Mouse (Mus musculus): Measurements from ENCODE around the gene Lgr4. TPM values are rescaled to one million over a fixed set of nuclear protein-coding genes. Genes with fewer than 3 reads are reported as not detected.

The Lgr4 gene
- polyA plus RNA-seq, 1 experiment from 2014 or later, result 18.2 TPM

- no peak overlapping the region for H3K4me3 ChIP-seq
- WGBS, result under 1% methylated on average over 7 of the region's 7 CpGs
- peak; percentile 74 for ATAC-seq (ENCODE audit: low FRiP score, low read depth)
- no peak overlapping the region for H3K4me2 ChIP-seq (replicated peaks)
- H3K4me1 ChIP-seq, result no peaks in the 10 kb centered on the region
- H3K9ac ChIP-seq, result no peak overlapping the region
- peaks cover 13% of the 10 kb centered on the region for H3K36me3 ChIP-seq
- H3K27me3 ChIP-seq (replicated peaks), result no peaks in the 10 kb centered on the region
- H3K27ac ChIP-seq, result no peak overlapping the region
- no peaks in the 10 kb centered on the region for H3K9me3 ChIP-seq
These were observed 13.2 kb upstream of the Lgr4 start for GRCm38 (mm10) chr2:109904171-109904821.

DNA sequence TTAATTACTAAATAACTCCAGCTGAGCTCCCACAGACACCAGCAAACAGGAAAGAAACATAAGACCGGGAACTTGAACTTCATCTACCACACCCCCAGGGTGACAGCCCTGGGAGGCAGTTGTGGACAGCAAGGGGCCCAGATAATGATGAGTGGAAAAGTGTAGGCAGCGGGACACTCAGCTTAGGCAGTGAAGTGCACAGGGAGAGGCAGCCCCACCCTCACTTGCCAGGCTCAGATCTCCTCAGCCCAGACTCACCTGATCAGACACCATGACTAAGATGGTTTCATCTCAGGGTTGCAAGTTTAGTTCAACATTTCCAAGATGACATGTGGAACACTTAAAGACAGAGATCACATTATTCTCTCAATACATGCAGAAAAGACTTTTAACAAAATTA lies 8.3 kb upstream of the Lgr4 start:
- Histone ChIP-seq H3K4me3 (no peak overlapping the region), H3K27me3 (replicated peaks) (no peaks in the 10 kb centered on the region), H3K4me1 (no peaks in the 10 kb centered on the region), H3K9me3 (0 out of 2 replicates have a peak, but pooled peaks cover 7% of the 10 kb centered on the region), H3K9ac (no peak overlapping the region), H3K4me2 (replicated peaks) (no peak overlapping the region), H3K27ac (no peak overlapping the region), H3K36me3 (no peaks in the 10 kb centered on the region)
- ATAC-seq (ENCODE audit: low FRiP score, low read depth), result no peak
- WGBS, result 80% methylated on average over 2 of the region's 2 CpGs

DNA sequence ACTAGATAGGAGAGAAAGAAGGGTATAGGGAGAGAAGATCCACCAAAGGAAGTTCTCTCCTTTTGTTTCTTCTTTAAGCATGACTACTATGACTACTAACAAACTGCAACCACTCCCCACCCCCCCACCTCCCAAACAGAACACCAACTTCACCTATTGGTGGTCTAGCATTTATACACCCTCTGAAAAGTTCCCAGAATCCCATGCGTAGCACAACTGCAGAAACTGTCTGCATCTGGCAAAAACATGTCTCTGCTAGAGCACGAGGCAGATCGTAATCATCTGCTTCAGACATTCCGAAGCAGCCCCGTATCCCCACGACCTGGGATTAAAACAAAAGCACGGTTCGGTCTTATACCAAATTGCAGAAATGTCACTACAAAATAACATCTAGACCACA lies 5.2 kb upstream of the Lgr4 start:
- 93% methylated on average over 8 of the region's 8 CpGs for WGBS
- Histone ChIP-seq H3K36me3 (no peaks in the 10 kb centered on the region), H3K4me3 (no peak overlapping the region), H3K27me3 (replicated peaks) (no peaks in the 10 kb centered on the region), H3K4me1 (peaks cover 5% of the 10 kb centered on the region; the same call in 1 of the 2 replicates), H3K9me3 (0 out of 2 replicates have a peak, but pooled peaks cover 7% of the 10 kb centered on the region), H3K27ac (no peak overlapping the region), H3K4me2 (replicated peaks) (no peak overlapping the region), H3K9ac (no peak overlapping the region)
- ATAC-seq (ENCODE audit: low FRiP score, low read depth), result no peak

GRCm38 (mm10) chr2:109912766-109913165 lies 4.7 kb upstream of the Lgr4 start:
- Histone ChIP-seq H3K9me3 (0 out of 2 replicates have a peak, but pooled peaks cover 7% of the 10 kb centered on the region), H3K4me2 (replicated peaks) (no peak overlapping the region), H3K36me3 (no peaks in the 10 kb centered on the region), H3K4me1 (peaks cover 5% of the 10 kb centered on the region; the same call in 1 of the 2 replicates), H3K27ac (no peak overlapping the region), H3K4me3 (no peak overlapping the region), H3K27me3 (replicated peaks) (no peaks in the 10 kb centered on the region), H3K9ac (no peak overlapping the region)
- 86% methylated on average over 12 of the region's 12 CpGs for WGBS
- no peak for ATAC-seq (ENCODE audit: low FRiP score, low read depth)

DNA sequence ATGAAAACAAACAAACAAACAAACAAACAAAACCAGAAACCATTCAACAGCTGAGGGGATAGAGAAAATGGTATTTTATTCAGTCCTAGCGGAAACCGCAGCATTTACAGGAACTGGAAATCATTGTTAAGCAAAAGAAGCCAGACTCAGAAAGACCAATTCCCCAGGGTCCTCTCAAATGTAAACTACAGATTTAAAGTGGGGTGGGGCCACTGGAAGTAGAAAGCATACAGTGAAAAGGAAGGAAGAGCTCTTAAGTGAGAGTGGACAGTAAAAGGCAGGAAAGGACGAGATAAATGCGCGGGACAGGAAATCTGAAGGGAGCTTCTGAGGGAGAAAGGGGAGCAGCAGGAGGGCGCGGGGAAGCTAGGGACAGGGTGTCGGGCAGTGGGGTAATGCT lies 4.2 kb upstream of the Lgr4 start:
- H3K9me3 ChIP-seq, result 0 out of 2 replicates have a peak, but pooled peaks cover 7% of the 10 kb centered on the region
- ATAC-seq (ENCODE audit: low FRiP score, low read depth), result no peak
- H3K4me2 ChIP-seq (replicated peaks), result no peak overlapping the region
- H3K27ac ChIP-seq, result no peak overlapping the region
- no peaks in the 10 kb centered on the region for H3K27me3 ChIP-seq (replicated peaks)
- no peaks in the 10 kb centered on the region for H3K36me3 ChIP-seq
- H3K9ac ChIP-seq, result no peak overlapping the region
- 55% methylated on average over 8 of the region's 8 CpGs for WGBS
- H3K4me1 ChIP-seq, result peaks cover 5% of the 10 kb centered on the region; the same call in 1 of the 2 replicates
- H3K4me3 ChIP-seq, result no peak overlapping the region

DNA sequence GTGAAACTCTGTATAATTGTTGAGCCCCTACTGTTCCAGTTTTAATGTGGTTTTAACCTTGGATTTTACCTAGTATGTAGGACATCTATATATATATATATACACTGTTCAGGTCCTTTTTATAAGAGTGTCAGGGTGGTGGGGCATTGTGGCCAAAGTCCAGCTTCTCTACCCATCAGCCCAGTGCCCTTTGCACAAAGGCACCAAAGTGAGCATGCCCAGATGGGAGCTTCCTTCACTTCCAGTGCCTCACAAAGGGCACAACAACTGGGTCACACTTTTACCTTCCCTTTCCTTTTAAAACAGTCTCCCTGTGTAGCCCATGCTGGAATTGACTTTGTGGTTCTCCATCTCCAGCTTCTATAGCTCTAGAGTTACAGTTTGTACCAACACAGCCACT lies 2.8 kb upstream of the Lgr4 start:
- H3K9me3 ChIP-seq, result 0 out of 2 replicates have a peak, but pooled peaks cover 7% of the 10 kb centered on the region
- no peak overlapping the region for H3K9ac ChIP-seq
- no peak overlapping the region for H3K27ac ChIP-seq
- no peaks in the 10 kb centered on the region for H3K36me3 ChIP-seq
- H3K27me3 ChIP-seq (replicated peaks), result no peaks in the 10 kb centered on the region
- no peak overlapping the region for H3K4me2 ChIP-seq (replicated peaks)
- no peak for ATAC-seq (ENCODE audit: low FRiP score, low read depth)
- peaks cover 18% of the 10 kb centered on the region for H3K4me1 ChIP-seq
- no peak overlapping the region for H3K4me3 ChIP-seq

DNA sequence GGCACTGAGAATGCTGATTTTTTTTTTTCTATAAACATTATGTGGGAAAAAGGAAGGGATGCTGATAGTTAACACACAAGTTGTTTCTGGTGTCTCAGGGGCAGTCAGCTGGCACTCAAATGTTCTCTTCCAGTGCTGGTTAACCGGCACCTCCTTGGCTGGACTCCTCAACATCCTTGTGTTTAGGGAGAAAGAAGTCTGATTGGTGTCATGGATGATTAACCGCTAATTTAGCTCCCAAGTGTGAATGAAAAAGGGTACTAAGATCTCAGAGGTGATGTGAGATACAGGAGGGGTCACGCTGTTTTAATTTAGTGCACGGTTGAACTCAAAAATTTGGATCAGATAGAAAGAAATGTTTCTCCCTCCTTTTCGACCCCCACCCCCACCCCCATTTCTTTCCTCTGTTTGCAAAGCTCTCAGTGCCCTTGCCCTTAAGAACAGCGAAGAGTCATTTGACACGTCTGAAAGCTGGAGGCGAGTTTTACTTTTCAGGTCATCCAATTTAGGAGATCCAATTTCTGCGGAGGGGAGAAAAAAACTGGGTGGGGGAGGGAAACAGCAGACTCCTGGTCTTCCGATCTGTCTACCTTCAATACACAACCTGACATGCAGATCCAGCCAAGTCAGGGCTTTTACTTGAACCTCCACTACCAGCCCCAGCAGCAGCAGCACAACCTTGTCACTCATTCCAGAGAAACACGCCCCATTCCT lies 508 bp upstream of the Lgr4 start:
- Histone ChIP-seq H3K27ac (no peak overlapping the region), H3K9ac (no peak overlapping the region), H3K36me3 (no peaks in the 10 kb centered on the region), H3K9me3 (no peaks in the 10 kb centered on the region), H3K4me1 (peaks cover 37% of the 10 kb centered on the region), H3K4me2 (replicated peaks) (peak overlapping the region; percentile 87), H3K27me3 (replicated peaks) (no peaks in the 10 kb centered on the region), H3K4me3 (peak overlapping the region; percentile 94)
- peak; percentile 21 for ATAC-seq (ENCODE audit: low FRiP score, low read depth)
- 3% methylated on average over 11 of the region's 11 CpGs for WGBS

- Histone ChIP-seq H3K27me3 (replicated peaks) (no peaks in the 10 kb centered on the region), H3K4me2 (replicated peaks) (peak overlapping the region; percentile 87), H3K9ac (peak overlapping the region; percentile 97), H3K9me3 (no peaks in the 10 kb centered on the region), H3K4me1 (peaks cover 43% of the 10 kb centered on the region), H3K4me3 (peak overlapping the region; percentile 94), H3K27ac (peak overlapping the region; percentile 96; the same call in 1 of the 2 replicates), H3K36me3 (no peaks in the 10 kb centered on the region)
- ATAC-seq (ENCODE audit: low FRiP score, low read depth), result no peak
- WGBS, result 6% methylated on average over 22 of the region's 22 CpGs
These were observed 1.3 kb downstream of the Lgr4 start for GRCm38 (mm10) chr2:109918592-109919262.

GRCm38 (mm10) chr2:109920471-109920870 lies 3.0 kb downstream of the Lgr4 start:
- Histone ChIP-seq H3K36me3 (no peaks in the 10 kb centered on the region), H3K4me1 (peaks cover 43% of the 10 kb centered on the region), H3K27me3 (replicated peaks) (no peaks in the 10 kb centered on the region), H3K9ac (no peak overlapping the region), H3K4me3 (peak overlapping the region; percentile 23), H3K9me3 (no peaks in the 10 kb centered on the region), H3K4me2 (replicated peaks) (peak overlapping the region; percentile 87), H3K27ac (no peak overlapping the region)
- WGBS, result 65% methylated on average over 7 of the region's 7 CpGs
- no peak for ATAC-seq (ENCODE audit: low FRiP score, low read depth)

GRCm38 (mm10) chr2:109921298-109922035 lies 4.0 kb downstream of the Lgr4 start:
- no peak for ATAC-seq (ENCODE audit: low FRiP score, low read depth)
- WGBS, result 59% methylated on average over 8 of the region's 8 CpGs
- Histone ChIP-seq H3K4me3 (no peak overlapping the region), H3K27ac (no peak overlapping the region), H3K36me3 (no peaks in the 10 kb centered on the region), H3K9me3 (no peaks in the 10 kb centered on the region), H3K4me2 (replicated peaks) (peak overlapping the region; percentile 87), H3K4me1 (peaks cover 43% of the 10 kb centered on the region), H3K27me3 (replicated peaks) (no peaks in the 10 kb centered on the region), H3K9ac (no peak overlapping the region)

GRCm38 (mm10) chr2:109922306-109922705 lies 4.9 kb downstream of the Lgr4 start:
- Histone ChIP-seq H3K4me3 (no peak overlapping the region), H3K9me3 (no peaks in the 10 kb centered on the region), H3K36me3 (no peaks in the 10 kb centered on the region), H3K27ac (no peak overlapping the region), H3K4me1 (peaks cover 38% of the 10 kb centered on the region), H3K4me2 (replicated peaks) (no peak overlapping the region), H3K27me3 (replicated peaks) (no peaks in the 10 kb centered on the region), H3K9ac (no peak overlapping the region)
- WGBS, result 82% methylated on average over 3 of the region's 3 CpGs
- no peak for ATAC-seq (ENCODE audit: low FRiP score, low read depth)

DNA sequence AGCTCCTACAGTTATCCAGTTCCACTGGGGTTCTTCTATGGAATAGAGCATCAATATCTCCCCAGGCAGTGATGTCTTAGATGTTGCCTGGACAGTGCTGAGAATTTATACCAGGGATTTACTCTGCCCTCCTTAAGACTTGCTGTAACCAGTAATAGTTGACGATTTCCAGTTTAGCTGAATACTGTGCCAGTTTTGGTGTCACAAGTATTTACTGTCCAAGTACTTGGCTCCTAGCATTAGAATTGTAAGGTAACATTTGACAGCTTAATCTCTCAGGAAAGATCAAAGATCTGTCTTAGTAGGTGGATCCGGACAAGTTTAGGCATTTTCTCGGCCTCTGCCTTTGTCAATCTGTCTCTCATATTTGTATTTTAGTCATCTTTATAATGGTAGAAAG lies 5.6 kb downstream of the Lgr4 start:
- Histone ChIP-seq H3K27ac (no peak overlapping the region), H3K9me3 (no peaks in the 10 kb centered on the region), H3K27me3 (replicated peaks) (no peaks in the 10 kb centered on the region), H3K4me2 (replicated peaks) (no peak overlapping the region), H3K36me3 (no peaks in the 10 kb centered on the region), H3K4me3 (no peak overlapping the region), H3K9ac (no peak overlapping the region), H3K4me1 (peaks cover 38% of the 10 kb centered on the region)
- no peak for ATAC-seq (ENCODE audit: low FRiP score, low read depth)
- 88% methylated on average over 3 of the region's 3 CpGs for WGBS

Data from neural tube, embryonic 12.5 days (tissue).